Mouse (Mus musculus): Measurements from ENCODE around the gene Foxd2.

The Foxd2 gene

DNA sequence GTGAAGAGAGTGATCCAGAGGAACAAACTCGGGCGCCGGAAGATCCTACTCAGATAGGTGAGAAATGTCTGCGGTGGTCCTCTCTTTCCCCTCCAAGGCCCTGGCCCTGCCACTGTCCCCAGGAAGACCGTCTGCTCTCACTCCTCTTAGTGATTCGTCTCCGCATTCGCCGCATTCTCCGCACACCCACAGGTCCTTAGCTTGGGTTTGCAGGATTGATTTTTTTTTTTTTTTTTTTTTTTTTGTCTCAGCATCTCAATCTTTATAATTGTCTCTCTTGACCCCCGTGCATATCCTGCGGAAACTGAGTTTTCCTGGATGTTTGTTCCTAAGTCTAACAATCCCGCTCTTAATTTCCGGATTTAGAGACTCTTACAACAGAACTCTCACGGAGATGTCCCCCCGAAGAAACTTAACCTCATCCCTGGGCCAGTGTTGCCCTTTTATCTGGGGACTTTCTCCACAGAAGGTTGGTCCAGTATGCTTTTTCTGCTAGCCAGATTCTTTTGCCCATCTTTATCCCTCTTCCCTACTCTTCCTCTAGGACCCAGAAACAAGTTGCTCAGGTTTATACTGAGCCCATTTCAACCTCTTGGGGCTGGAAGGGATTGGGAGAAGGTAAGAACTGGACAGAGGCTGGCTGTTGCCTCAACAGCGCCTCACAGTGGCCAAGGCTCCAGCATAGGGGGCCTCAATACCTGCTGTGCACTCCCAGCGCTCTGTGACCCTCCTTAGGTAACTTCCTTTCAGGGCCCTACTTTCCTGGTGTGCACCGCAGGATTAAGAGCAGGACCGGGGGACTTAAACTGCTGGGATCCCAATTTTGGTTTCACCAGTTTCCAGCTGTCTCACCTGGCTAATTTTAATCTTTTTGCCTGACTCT lies 1.2 kb upstream of the Foxd2 start:
- peak in 1 of 2 experiments; percentile 22 for DNase-seq

DNA sequence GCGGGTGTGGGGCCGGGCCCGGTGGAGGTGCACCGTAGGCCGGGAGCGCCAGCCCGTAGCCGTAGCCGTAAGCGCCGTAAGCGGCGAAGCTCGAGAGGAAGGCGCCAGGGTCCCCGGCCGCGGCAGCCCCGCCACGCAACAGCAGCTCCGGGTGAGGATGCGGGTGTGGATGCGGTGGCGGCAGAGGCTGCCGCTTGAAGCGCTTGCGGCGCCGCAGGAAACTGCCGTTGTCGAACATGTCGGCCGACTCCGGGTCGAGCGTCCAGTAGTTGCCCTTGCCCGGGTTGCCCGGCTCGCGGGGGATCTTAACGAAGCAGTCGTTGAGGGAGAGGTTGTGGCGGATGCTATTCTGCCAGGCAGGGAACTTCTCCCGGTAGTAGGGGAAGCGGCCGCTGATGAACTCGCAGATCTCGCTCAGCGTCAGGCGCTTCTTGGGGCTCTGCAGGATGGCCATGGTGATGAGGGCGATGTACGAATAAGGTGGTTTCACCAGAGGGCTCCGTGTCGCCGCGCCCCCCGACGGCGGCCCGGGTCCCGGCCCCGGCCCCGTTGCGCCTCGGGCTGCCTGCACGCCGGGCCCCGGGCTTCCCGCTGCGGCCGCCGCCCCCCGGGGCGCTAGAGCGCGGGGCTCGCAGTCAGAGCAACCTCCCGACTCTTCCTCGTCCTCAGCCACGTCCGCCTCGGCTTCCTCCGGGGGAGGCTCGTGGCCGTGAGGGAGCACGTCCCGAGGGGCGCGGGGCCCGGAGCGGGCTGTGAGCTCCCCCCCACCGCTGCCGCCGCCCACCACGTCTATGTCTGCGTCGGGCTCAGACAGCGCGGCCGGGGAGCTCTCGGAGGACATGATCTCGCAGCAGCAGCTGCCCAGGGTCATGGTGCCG lies 483 bp downstream of the Foxd2 start:
- peak in 1 of 2 experiments; percentile 16 for DNase-seq

DNA sequence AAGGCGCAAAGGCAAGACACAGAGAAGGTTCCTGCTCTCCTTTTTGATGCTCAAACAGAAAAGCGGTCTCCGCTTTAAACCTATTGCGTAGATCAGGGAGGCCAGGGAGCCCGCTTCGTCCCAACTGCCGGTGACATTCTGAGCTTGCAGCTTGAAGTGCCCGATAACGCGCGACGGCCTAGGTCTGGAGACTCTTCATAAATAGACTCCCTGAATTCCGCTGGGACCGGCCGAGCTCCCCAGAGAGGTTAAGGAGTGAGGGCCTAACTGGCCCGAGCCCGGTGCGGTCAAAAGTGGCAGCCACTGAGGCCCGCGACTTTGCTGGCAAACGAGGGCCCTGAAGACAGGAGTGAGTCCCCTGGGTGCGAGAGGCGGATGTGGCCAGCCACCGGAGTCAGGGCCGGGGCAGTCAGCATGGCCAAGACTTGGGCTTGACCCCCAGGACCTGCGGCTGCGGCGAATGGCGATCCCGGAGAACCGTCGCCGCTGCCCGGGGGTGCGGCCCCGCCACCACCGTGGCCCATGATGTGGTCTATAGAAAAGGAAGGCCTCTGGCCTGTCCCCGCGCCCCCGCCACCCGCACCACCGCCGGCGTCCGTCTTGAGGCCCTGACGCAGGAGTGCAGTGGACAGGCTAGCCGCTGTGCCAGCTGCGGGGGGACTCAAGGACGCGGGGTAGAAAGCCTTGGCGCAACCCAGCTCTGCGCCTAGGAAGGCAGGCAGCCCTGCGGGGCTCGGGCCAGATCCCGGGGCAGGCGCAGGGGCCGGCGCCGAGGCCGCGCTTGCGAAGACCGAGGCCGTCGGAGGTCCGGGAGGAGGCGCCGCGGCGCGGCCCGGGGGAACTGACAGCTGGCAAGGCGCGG lies 1.4 kb downstream of the Foxd2 start:
- no peak for DNase-seq

GRCm38 (mm10) chr4:114905969-114906680 lies 2.5 kb downstream of the Foxd2 start:
- no peak for DNase-seq

DNA sequence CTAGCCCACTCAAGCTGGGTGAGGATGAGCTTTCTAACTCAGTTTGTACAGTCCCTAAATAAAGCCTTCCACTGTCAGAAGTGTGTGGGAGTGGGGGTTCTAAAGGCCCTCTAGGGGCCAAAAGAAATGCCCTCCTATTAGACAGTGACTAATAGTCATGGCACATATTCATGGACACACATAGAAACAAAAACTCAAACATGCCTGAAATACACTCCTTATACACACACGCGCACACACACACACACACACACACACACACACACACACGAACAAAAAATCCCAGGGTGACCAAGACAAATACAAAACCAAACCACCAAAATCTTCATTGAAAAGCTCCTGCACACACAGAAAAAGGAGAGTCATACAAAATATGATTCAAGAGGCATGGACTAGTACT lies 3.2 kb downstream of the Foxd2 start:
- no peak for DNase-seq

GRCm38 (mm10) chr4:114903422-114903782 lies 5.3 kb downstream of the Foxd2 start:
- DNase-seq: peak in 1 of 2 experiments; percentile 8

DNA sequence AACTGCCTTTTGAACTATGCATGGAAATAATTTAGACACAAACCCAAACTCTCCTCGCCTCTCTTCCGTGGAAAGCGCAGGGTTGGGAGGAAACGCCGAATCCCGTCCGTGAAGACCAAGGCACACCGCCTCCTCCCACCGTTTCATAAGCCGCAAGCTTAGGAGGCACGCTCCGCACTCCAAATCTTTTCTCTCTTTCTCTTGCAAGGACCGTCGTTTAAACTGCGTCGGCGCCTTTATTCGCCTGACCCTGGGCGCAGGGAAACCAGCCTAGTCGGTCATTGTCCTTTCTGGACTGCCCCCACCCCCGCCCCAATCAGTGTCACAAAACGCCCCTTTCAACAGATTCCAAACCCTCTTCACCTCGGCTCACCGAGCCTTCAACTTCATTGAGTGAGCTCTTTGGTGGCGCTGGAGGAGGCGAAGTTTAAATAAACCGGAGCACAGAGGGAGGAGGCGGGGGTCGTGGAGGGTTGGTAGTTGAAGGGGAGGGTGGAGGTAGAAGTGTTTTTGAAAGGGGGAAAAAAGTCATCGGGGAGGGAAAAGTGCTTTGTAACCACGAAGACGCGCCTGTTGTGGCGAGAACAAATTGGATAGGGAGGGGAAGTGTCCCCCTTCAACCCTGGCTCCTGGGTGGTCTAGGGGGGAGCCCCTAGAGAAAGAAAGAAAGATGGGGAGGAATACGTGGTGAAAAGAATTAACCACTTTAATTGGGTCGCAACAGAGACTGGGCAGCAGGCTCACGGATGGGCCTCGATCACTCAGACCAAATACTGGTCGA lies 5.8 kb downstream of the Foxd2 start:
- no peak for DNase-seq

GRCm38 (mm10) chr4:114901643-114902351 lies 6.9 kb downstream of the Foxd2 start:
- peak in 1 of 2 experiments; percentile 14 for DNase-seq

DNA sequence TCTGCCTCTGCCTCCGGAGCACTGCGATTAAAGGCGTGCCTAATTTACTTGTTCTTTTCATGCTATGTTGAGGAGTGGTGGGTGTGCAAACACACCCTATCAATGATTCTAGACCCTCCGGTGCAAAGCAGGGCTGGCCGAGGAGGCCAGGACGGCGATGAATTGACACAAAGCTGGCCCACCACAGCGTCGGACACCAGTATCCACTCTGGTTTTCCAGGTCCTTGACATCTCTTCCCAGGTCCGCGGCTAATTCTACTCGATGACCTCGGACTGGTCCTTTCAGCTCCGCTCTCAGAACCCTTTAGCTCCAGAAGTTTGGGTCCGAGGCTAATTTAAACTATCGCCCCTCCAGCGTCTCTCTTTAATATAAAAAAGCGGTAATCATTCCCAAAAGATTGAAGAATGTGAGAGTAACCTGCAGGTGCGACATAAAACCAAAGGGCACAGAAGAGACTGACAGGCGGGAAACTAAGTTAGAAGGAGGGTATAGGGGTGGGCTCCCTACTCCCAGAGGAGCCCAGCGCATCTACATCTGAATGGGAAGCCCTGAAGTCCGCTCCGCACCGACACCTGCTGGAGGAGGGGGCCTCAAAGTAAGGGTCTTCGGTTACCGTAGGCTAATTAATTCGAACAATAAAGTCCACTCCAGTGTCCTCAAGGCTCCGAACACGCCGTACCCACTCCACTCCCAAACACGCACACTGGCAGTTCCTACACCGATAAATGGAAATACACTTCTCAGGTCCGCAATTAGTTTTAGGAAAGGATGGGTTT lies 7.6 kb downstream of the Foxd2 start:
- no peak for DNase-seq

DNA sequence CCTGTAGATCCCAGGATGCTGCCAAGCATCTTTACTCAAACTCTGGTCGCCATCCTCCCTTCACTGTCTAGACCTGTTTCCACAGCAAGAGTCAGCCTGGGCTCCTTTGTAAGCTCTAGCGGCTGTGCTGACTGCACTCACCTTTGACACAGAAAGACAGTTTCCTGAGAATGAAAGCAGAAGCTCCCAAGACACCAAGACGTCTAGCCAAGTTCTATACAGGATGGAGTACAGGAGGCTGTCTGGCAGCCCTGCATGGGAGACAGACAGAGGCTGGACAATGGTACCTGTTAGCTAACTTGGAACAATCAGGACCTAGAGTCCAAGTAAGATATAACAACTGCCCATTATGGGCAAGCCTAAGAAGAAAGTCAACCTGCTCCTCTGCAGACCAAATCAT lies 8.8 kb downstream of the Foxd2 start:
- no peak for DNase-seq

GRCm38 (mm10) chr4:114897853-114898252 lies 10.8 kb downstream of the Foxd2 start:
- DNase-seq: no peak

DNA sequence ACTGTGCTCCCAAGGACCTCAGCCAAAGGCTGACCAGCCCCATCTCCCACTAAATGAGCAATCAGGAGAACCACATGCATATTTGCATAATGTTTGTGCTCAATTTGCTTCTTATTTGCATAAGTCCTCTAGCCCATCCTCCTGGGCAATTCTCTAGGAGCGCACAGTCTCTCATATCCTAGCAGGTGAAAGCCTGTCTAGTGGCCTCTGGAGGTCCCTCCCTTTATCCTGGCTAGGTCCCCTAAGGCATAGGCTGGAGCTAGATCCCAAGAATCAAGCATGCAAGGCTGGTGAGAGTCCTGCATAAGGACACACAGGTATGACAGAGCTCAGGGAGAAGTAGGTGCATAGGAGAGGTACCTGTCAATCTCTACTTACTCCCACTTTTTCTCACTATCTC lies 26.4 kb downstream of the Foxd2 start:
- no peak for DNase-seq

GRCm38 (mm10) chr4:114876441-114876972 lies 32.2 kb downstream of the Foxd2 start:
- no peak for DNase-seq

DNA sequence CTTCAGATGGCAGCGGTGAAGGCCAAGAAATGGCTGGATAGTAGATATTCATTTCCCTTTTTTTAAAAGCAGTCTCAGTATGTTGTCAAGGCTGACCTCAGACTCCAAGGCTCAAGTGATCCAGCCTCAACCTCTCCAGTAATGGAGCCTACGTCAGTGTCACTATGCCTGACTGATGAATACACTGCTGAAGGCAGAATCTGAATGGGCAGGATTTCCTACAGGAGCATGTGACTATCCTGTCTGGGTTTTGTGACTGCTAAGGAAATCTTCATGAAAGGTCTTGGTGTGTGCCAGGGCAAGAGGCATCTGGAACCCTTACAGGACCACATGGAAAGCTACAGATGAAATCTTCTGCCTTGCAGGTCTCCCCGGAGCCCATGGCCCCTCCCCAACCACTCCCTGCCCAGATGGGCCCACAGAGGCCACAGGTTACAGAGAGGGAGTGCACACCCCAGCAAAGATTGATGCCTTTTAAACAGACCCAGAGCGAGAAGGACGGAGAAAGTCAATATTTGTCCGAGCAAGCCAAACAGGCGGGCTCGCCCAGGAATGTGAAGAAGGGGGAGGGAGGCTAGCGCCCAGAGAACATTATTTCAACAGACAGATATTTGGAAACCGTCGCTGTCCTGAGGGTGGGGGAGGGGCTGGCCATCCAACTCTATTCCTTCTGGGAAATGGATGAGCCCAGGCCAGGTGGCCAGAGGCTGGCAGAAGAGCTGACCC lies 38.7 kb downstream of the Foxd2 start:
- no peak for DNase-seq

GRCm38 (mm10) chr4:114863166-114863565 lies 45.5 kb downstream of the Foxd2 start:
- no peak for DNase-seq

DNA sequence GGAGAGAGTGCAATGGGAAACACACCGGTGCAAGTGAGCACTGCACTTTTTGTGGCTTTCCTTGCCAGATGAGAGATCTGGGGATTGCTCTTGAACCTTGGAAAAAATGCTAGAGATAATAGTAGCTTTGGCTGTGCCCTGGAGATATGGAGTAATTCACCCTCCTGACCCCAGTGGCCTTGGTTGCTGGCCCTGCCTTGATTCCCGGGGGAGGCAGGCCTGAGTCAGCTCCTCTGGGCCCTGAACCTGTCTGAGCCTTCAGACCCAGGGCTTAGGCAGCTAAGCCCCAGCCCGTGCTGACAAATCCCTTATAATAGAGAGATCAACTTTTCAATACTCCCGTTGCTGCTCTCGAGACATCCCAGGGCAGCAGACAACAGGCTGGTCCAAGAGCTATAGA lies 50.2 kb downstream of the Foxd2 start:
- DNase-seq: no peak

All from cerebellum, postnatal 25 days (tissue).